Mouse (Mus musculus) lung, embryonic 16.5 days (tissue): ENCODE results near the gene Tnpo2. TPM values are rescaled to one million over a fixed set of nuclear protein-coding genes. Genes with fewer than 3 reads are reported as not detected.

Experiments
- ATAC-seq: fragments of 200-750 bp; cut with Nextera tagmentation; 2 replicates; pipeline ENCODE4 v1.8.0; 2017; ENCODE audit warnings: low read depth, mild to moderate bottlenecking, moderate library complexity
- H3K27ac ChIP-seq: fragments of 300-500 bp; sonication (generic); 2 replicates; pipeline ENCODE4 v1.5.1; 2014; ENCODE audit warnings: mild to moderate bottlenecking, control low read depth, low read length
- H3K27me3 ChIP-seq: fragments of 300-500 bp; sonication (generic); 2 replicates; pipeline ENCODE4 v1.6.1; 2014; ENCODE audit warnings: low read depth, low read length, mixed read lengths; ENCODE audit not compliant: control insufficient read depth, insufficient read depth
- H3K36me3 ChIP-seq: fragments of 300-500 bp; sonication (generic); 2 replicates; pipeline ENCODE4 v1.6.1; 2014; ENCODE audit warnings: low read length; ENCODE audit not compliant: control insufficient read depth, insufficient read depth
- H3K4me1 ChIP-seq: fragments of 300-500 bp; sonication (generic); replicated peaks from 2 replicates; pipeline ENCODE4 v1.6.1; 2014; ENCODE audit warnings: low read length, mixed read lengths; ENCODE audit not compliant: control insufficient read depth, insufficient read depth
- H3K4me2 ChIP-seq: fragments of 300-500 bp; sonication (generic); 2 replicates; pipeline ENCODE4 v1.6.1; 2014; ENCODE audit warnings: low read depth, low read length, control low read depth
- H3K4me3 ChIP-seq: fragments of 300-500 bp; sonication (generic); 2 replicates; pipeline ENCODE4 v1.5.1; 2014; ENCODE audit warnings: mild to moderate bottlenecking, low read length, control low read depth
- H3K9ac ChIP-seq: fragments of 300-500 bp; sonication (generic); 2 replicates; pipeline ENCODE4 v1.6.1; 2014; ENCODE audit warnings: low read length, control low read depth
- H3K9me3 ChIP-seq: fragments of 300-500 bp; sonication (generic); 2 replicates; pipeline ENCODE4 v1.6.1; 2016; ENCODE audit warnings: low read length; ENCODE audit not compliant: control insufficient read depth
- WGBS: fragments of 180-500 bp; shearing (Covaris S2); extraction: QIAGEN DNeasy Blood & Tissue Kit; methylation state at CpG from one replicate; pipeline ENCODE4 v1.1.7; 2014; 5-methylcytosine and 5-hydroxymethylcytosine counted together
- polyA plus RNA-seq: library from polyadenylated mRNA; unstranded; fragments of >200 nt; fragmentation: Nextera tagmentation; extraction: Ambion mirVana; gene quantifications from 2 replicates; pipeline ENCODE4 v1.2.1, GENCODE M21; 2015

Gene Tnpo2
- polyA plus RNA-seq, 1 experiment from 2014 or later = 29.5 TPM

DNA sequence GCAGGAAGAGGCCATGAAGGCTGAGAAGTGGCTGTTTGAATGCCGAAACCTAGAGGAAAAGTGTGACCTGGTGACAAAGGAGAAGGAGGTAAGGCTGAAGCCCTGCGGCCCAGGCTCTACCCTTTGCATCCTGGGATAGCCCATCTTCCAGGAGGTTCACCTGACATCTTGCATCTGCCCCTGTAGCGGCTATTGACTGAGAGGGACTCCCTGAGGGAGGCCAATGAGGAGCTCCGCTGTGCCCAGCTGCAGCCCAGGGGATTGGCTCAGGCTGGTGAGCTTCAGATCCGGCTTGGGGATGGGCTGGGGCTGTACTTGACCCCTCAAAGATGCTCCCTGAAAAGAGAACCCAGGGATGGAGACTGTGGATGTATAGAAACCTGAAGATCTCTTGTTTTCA, 39.7 kb upstream of the Tnpo2 start:
- Histone ChIP-seq H3K36me3 (no peaks in the 10 kb centered on the region), H3K4me2 (no peak overlapping the region)
- no peak for ATAC-seq

DNA sequence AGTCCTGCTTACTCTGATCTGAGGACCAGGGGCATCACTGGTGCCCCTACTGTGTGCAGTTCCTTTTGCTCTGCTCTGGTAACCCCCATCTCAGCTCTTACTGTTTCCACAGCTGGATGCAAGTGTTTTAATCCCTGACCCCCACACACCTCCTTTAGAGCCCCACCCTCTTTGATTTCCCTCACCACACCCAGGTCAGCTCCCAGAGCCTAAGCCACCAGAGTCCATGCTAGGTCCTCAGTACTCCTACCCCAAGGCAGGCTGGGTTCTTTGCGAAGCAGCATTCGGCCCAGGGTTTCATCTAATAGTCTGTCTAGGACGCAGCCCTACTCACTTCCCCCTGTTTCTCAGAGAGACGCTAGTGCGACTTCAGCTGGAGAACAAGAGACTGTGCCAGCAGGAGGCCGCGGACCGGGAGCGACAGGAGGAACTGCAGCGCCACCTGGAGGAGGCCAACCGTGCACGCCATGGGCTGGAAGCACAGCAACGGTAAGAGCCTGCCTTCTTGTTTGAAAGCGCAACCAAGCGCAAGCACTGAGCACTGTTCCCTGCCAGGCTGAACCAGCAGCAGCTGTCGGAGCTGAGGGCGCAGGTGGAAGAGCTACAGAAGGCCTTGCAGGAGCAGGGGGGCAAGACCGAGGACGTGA, 38.9 kb upstream of the Tnpo2 start:
- Histone ChIP-seq H3K4me3 (no peak overlapping the region), H3K27me3 (no peaks in the 10 kb centered on the region; the same call in 1 of the 2 replicates), H3K9ac (peak overlapping the region; percentile 42; the same call in 1 of the 2 replicates), H3K4me1 (no peaks in the 10 kb centered on the region), H3K36me3 (no peaks in the 10 kb centered on the region), H3K9me3 (no peaks in the 10 kb centered on the region), H3K4me2 (0 out of 2 replicates have a peak overlapping the region, but pooled peaks have one; percentile 4), H3K27ac (no peak overlapping the region)
- 10% methylated on average over 19 of the region's 19 CpGs for WGBS
- ATAC-seq = peak; percentile 65

More for the DNA sequence above, 39.7 kb upstream of the Tnpo2 start:
- WGBS = 77% methylated on average over 5 of the region's 5 CpGs
- H3K9me3 ChIP-seq = no peaks in the 10 kb centered on the region
- no peak overlapping the region for H3K27ac ChIP-seq
- H3K4me3 ChIP-seq = no peak overlapping the region
- no peaks in the 10 kb centered on the region for H3K4me1 ChIP-seq
- no peak overlapping the region for H3K9ac ChIP-seq
- H3K27me3 ChIP-seq = no peaks in the 10 kb centered on the region; the same call in 1 of the 2 replicates

DNA sequence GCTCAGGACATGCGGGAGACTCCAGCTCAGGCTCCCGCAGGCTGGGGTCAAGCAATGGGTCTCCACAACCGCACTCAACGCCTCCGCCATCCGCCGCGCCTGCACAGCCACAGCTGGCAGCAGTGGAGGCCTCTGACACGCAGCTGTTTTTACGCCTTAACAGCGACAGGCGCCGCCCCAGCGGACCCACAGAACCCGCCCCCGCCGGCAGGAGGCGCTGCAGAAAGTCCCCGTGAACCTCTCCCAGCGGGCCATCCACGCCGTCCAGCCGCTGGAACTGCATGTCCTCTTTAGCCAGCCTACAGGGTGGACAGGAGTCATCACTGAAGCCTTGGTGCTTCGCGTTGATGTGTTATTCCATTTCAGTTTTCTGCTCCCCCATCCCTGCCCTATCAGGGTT, 29.0 kb upstream of the Tnpo2 start:
- ATAC-seq = no peak
- Histone ChIP-seq H3K9ac (no peak overlapping the region), H3K4me1 (no peaks in the 10 kb centered on the region), H3K4me2 (no peak overlapping the region), H3K27me3 (peaks cover 35% of the 10 kb centered on the region), H3K4me3 (no peak overlapping the region), H3K27ac (no peak overlapping the region), H3K36me3 (no peaks in the 10 kb centered on the region), H3K9me3 (no peaks in the 10 kb centered on the region)
- 12% methylated on average over 25 of the region's 25 CpGs for WGBS

DNA sequence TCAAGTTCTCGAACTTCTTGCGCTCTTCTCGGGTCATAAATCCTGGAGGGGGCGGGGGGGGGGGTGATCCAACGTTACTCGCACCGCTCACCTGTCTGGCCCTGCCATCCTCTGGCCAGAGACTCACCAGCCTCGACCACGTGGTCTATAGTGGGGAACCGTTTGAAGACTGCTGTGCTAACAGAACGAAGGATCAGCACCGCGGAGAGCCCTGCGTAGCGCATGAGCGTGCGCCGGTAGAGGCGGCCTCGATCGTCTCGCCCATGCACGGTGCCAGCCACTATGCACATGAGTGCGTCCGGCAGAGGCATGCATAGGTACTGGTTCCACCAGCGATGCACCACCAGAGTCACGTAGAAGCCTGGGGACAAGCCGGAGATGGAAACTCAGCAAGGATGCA, 25.5 kb upstream of the Tnpo2 start:
- Histone ChIP-seq H3K27ac (no peak overlapping the region), H3K9me3 (no peaks in the 10 kb centered on the region), H3K27me3 (peaks cover 44% of the 10 kb centered on the region), H3K4me1 (no peaks in the 10 kb centered on the region), H3K36me3 (no peaks in the 10 kb centered on the region), H3K9ac (no peak overlapping the region), H3K4me3 (no peak overlapping the region), H3K4me2 (no peak overlapping the region)
- WGBS = 12% methylated on average over 28 of the region's 28 CpGs
- 0 out of 2 replicates have a peak, but pooled peaks have one; percentile 13 for ATAC-seq

DNA sequence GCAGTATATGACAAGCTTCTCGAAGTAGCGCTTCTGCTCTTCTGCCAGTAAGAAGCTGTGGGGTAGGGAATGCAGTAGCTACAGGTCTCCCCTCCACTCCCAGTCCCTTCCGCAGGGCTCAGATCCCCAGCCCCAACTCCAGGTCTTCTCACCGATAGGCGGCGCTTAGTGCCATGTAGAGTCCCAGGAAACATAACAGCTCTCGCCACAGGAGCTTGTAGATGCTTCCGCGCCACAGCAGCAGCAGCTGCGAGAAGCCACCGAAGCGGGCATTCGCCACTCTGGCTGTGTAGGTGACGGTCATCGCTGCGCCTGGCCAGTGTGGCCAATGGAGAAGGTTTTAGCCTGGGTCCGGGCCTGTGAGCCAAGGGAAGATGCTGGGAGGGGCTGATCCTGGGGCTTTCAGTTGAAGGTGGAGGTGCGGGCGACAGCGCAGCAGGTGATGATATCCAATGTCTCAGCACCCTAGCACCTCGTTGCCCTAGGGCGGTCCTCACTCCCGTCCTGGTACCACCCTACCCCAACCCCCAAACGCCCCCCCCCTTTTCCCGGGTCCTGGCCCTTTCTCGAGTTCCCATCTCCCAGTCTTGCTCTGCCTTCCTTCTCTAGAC, 23.4 kb upstream of the Tnpo2 start:
- no peaks in the 10 kb centered on the region for H3K4me1 ChIP-seq
- H3K4me3 ChIP-seq = peak overlapping the region; percentile 32
- H3K27me3 ChIP-seq = peaks cover 33% of the 10 kb centered on the region
- H3K9ac ChIP-seq = peak overlapping the region; percentile 13; the same call in 1 of the 2 replicates
- H3K9me3 ChIP-seq = no peaks in the 10 kb centered on the region
- no peak overlapping the region for H3K27ac ChIP-seq
- peak; percentile 56 for ATAC-seq
- peaks cover 7% of the 10 kb centered on the region; the same call in 1 of the 2 replicates for H3K36me3 ChIP-seq
- H3K4me2 ChIP-seq = peak overlapping the region; percentile 57
- 3% methylated on average over 26 of the region's 26 CpGs for WGBS

DNA sequence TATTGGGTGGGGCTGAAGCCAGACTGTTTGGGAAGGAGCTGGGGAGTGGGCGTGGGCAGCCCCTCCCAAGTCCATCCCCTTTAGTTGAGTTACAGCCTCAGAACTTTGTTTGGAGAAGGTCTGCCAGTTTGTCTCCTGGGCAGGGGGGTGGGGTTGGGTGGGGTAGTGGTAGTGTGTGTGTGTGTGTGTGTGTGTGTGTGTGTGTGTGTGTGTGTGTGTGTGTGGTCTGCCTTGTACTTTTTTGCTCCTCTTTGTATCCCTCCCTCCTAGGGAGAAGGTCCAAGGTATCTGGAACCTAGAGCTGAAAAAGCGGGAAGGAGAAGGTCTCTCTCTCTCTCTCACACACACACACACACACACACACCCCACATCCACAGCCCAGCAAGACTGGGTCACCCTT, 22.3 kb upstream of the Tnpo2 start, which contains the start of gene Best2:
Gene Best2, minus strand, starts transcription at position 101 of the 400 bp plus-strand sequence.
- no peaks in the 10 kb centered on the region for H3K4me1 ChIP-seq
- 58% methylated on average over 2 of the region's 2 CpGs for WGBS
- H3K36me3 ChIP-seq = peaks cover 16% of the 10 kb centered on the region
- H3K4me3 ChIP-seq = peak within 1 kb of the TSS; percentile 32
- no peak for ATAC-seq
- H3K4me2 ChIP-seq = peak within 1 kb of the TSS; percentile 57
- peak within 1 kb of the TSS; percentile 13; the same call in 1 of the 2 replicates for H3K9ac ChIP-seq
- H3K9me3 ChIP-seq = no peaks in the 10 kb centered on the region
- H3K27ac ChIP-seq = no peak within 1 kb of the TSS
- peaks cover 27% of the 10 kb centered on the region for H3K27me3 ChIP-seq

DNA sequence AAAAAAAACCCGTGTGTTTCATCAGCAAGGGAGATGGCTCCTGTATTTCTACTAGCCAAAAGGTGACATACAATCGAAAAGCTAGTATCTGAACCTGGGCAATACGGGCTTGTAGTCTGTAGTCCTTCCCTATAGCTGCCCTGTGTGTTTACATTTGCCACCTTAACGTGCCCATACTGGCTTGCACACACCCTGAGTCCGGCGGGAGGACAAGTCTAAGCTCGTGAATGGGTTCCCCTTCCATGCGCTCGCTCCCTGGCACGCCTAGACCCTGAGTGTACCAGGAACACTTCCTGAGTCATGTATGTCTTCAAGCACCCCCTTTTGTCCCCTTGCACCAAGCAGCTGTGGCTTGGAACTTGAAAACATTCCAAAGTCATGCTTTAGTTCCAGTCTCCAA, 20.0 kb upstream of the Tnpo2 start:
- Histone ChIP-seq H3K9ac (no peak overlapping the region), H3K27ac (no peak overlapping the region), H3K9me3 (no peaks in the 10 kb centered on the region), H3K4me1 (no peaks in the 10 kb centered on the region), H3K36me3 (peaks cover 16% of the 10 kb centered on the region), H3K4me3 (no peak overlapping the region), H3K4me2 (no peak overlapping the region), H3K27me3 (peaks cover 14% of the 10 kb centered on the region)
- 56% methylated on average over 10 of the region's 10 CpGs for WGBS
- no peak for ATAC-seq

DNA sequence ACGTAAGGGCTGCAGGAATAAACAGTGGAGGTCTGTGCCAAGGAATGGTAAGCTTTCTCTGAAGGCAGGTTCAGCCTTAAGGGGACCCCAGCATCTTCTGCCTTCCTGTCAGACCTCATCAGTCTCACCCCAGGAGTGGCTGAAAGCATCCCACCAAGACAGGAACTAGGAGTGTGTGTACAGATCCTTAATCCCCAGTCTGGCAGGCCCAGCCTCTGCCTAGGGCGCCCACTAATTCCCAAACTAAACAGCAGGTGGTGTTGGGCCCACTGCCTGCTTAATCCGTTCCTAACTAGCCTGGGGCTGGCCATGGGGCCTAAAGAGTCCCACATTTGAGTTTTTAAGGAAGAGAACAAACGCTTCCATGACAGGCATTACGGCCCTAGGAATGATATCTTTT, 19.5 kb upstream of the Tnpo2 start:
- Histone ChIP-seq H3K36me3 (peaks cover 16% of the 10 kb centered on the region), H3K4me2 (no peak overlapping the region), H3K9ac (no peak overlapping the region), H3K27ac (no peak overlapping the region), H3K27me3 (peaks cover 13% of the 10 kb centered on the region), H3K4me3 (no peak overlapping the region), H3K4me1 (no peaks in the 10 kb centered on the region), H3K9me3 (no peaks in the 10 kb centered on the region)
- no peak for ATAC-seq
- 46% methylated on average over 5 of the region's 5 CpGs for WGBS

DNA sequence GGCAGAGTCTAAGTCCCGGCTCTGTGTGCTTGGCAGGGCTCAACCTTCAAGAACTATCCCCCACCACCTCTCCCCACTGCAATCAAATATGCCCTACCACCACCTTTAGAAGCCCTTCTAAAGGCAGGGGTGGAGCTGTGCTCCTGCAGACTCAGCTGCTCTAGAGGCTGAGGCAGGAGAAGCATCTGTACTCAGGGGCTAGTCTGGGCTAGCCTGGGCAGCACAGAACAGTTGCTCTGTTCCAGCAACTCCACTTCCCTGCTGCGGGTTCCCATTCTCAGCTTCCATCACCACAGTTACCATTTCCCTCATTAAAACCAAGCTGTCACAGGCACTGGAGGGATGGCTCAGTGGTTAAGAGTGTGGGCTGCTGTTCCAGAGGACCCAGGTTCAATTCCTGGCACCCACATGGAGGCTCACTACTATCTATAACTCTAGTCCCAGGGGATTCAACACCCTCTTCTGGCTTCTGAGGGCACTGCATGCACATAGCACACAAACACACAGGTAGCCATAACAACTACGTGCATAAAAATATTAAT, 15.1 kb upstream of the Tnpo2 start:
- ATAC-seq = no peak
- Histone ChIP-seq H3K9ac (no peak overlapping the region), H3K9me3 (no peaks in the 10 kb centered on the region), H3K36me3 (peaks cover 23% of the 10 kb centered on the region), H3K27ac (no peak overlapping the region), H3K4me1 (peaks cover 13% of the 10 kb centered on the region), H3K4me3 (no peak overlapping the region), H3K4me2 (no peak overlapping the region), H3K27me3 (no peaks in the 10 kb centered on the region)
- WGBS = 93% methylated on average over 3 of the region's 3 CpGs
